13 mouse cellular contexts compared by ENCODE assay signal in the genomic region with DNA sequence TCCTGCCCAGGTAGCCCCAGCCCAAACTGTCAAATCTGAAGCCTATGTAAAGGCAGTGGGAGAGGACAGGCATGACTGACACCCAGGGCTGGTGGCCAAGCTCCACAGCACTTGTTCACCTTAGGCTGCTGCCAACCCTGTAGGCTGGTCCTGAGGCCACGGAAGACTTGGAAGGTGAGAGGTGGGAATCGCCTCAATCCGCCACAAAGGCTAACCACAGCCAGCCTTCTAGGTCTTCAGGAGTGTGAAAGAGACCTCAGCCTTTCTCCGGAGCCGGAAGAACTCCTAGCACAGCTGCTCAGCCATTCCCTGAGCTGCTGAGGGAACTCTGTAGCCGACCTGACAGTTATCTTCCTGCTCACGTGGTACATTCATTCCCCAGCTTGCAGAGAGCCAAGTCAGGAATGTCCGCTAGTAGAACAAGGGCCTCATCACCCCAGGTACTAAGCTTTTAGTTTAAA.
DNase-seq lines count a peak whose midpoint lies in the region; ATAC-seq and TF ChIP-seq lines count a peak whose summit lies in the region.
"Had no signal": no experiment of that assay in that cellular context is flagged by ENCODE, and none has a peak within 500 bp of the region (broad histone marks: within the 10 kb centered on the region; RNA-seq: fewer than 3 reads in every experiment).

No protein-coding gene starts in this region.

- no peak for TF ChIP-seq CTCF in midbrain, postnatal 0 days (IDR thresholded peaks at IDR 0.05)
- TF ChIP-seq CTCF in small intestine, adult 2 months (IDR thresholded peaks at IDR 0.05; ENCODE audit: extremely low read depth, insufficient read length, insufficient replicate concordance, low read depth, low read length), result no peak

- no peaks in the 10 kb centered on the region for H3K4me1 ChIP-seq in midbrain, embryonic 11.5 days (ENCODE audit: control insufficient read depth, insufficient read depth, low read length)
- no peaks in the 10 kb centered on the region for H3K4me1 ChIP-seq in midbrain, postnatal 0 days (ENCODE audit: insufficient read depth, low read length)
- peaks cover 3% of the 10 kb centered on the region; the same call in 1 of the 2 replicates for H3K4me1 ChIP-seq in small intestine, adult 2 months (ENCODE audit: control insufficient read depth, insufficient read depth, insufficient read length, low read length)
- H3K4me1 ChIP-seq: midbrain, embryonic 15.5 days had no signal

- no peaks in the 10 kb centered on the region for H3K36me3 ChIP-seq in midbrain, embryonic 11.5 days (ENCODE audit: control insufficient read depth, insufficient read depth, low read length)
- H3K36me3 ChIP-seq in midbrain, postnatal 0 days (ENCODE audit: insufficient read depth, low read length), result no peaks in the 10 kb centered on the region
- H3K36me3 ChIP-seq in small intestine, adult 2 months (ENCODE audit: control insufficient read depth, insufficient read depth, low read length), result no peaks in the 10 kb centered on the region
- H3K36me3 ChIP-seq: midbrain, embryonic 15.5 days had no signal

- H3K9me3 ChIP-seq in midbrain, embryonic 11.5 days (ENCODE audit: control insufficient read depth, low read length), result no peaks in the 10 kb centered on the region
- H3K9me3 ChIP-seq in midbrain, postnatal 0 days (ENCODE audit: low read length), result no peaks in the 10 kb centered on the region
- H3K9me3 ChIP-seq: midbrain, embryonic 15.5 days had no signal

- H3K9ac ChIP-seq in midbrain, embryonic 11.5 days (ENCODE audit: low read length), result no peak overlapping the region
- no peak overlapping the region for H3K9ac ChIP-seq in midbrain, postnatal 0 days (replicated peaks; ENCODE audit: low read length, poor library complexity, severe bottlenecking)
- H3K9ac ChIP-seq: midbrain, embryonic 15.5 days had no signal

- no peak overlapping the region for H3K4me2 ChIP-seq in midbrain, embryonic 11.5 days
- no peak overlapping the region for H3K4me2 ChIP-seq in midbrain, postnatal 0 days (ENCODE audit: low read depth, low read length, poor library complexity, severe bottlenecking)
- H3K4me2 ChIP-seq: midbrain, embryonic 15.5 days had no signal

- peak; percentile 78 for DNase-seq in midbrain, embryonic 11.5 days (ENCODE audit: low spot score, missing footprints)
- no peak for DNase-seq in midbrain, postnatal 0 days (ENCODE audit: low spot score)
- peak; percentile 51 for DNase-seq in MEL-GATA-1-ER (ENCODE audit: extremely low read depth, low read depth)
- DNase-seq in heart, postnatal 4 days, result peak; percentile 21
- no peak for DNase-seq in embryo, embryonic 10 days (ENCODE audit: low spot score)
- DNase-seq in left cerebral cortex, adult 18-20 months (ENCODE audit: low spot score in 2 of 2), result no peak
- DNase-seq in right cerebral cortex, postnatal 4 days, result no peak
- DNase-seq: adrenal gland, postnatal 36 days; cerebellum, postnatal 25 days; gastrocnemius, adult 2 months; lung, adult 2 months had no signal

- H3K27me3 ChIP-seq in midbrain, embryonic 11.5 days (ENCODE audit: control insufficient read depth, insufficient read depth, low read length), result no peaks in the 10 kb centered on the region
- no peaks in the 10 kb centered on the region for H3K27me3 ChIP-seq in midbrain, postnatal 0 days (ENCODE audit: insufficient read depth, low read length)
- no peaks in the 10 kb centered on the region for H3K27me3 ChIP-seq in small intestine, adult 2 months (ENCODE audit: control insufficient read depth, insufficient read depth, low read length)
- H3K27me3 ChIP-seq: midbrain, embryonic 15.5 days had no signal

- 70% methylated on average over 8 of the region's 8 CpGs for WGBS in midbrain, embryonic 11.5 days
- WGBS in midbrain, postnatal 0 days, result 65% methylated on average over 8 of the region's 8 CpGs
- WGBS in small intestine, adult 2 months, result 61% methylated on average over 8 of the region's 8 CpGs

- no peak for TF ChIP-seq POLR2A in small intestine, adult 2 months (IDR thresholded peaks at IDR 0.05; ENCODE audit: low read depth, low read length)

- no peak overlapping the region for H3K4me3 ChIP-seq in midbrain, embryonic 11.5 days (ENCODE audit: low read depth, low read length)
- H3K4me3 ChIP-seq in midbrain, postnatal 0 days (ENCODE audit: low read depth, low read length), result no peak overlapping the region
- peak overlapping the region; percentile 4; the same call in 1 of the 2 replicates for H3K4me3 ChIP-seq in small intestine, adult 2 months (ENCODE audit: low read depth, low read length)
- H3K4me3 ChIP-seq: midbrain, embryonic 15.5 days had no signal

- no peak overlapping the region for H3K27ac ChIP-seq in midbrain, embryonic 11.5 days (ENCODE audit: low read depth, low read length)
- H3K27ac ChIP-seq in midbrain, postnatal 0 days (ENCODE audit: low read depth, low read length), result no peak overlapping the region
- H3K27ac ChIP-seq in small intestine, adult 2 months (ENCODE audit: insufficient read depth, low read depth, low read length), result no peak overlapping the region
- H3K27ac ChIP-seq: gastrocnemius, adult 2 months; midbrain, embryonic 15.5 days had no signal

- no peak for ATAC-seq in midbrain, embryonic 11.5 days (ENCODE audit: low FRiP score)
- no peak for ATAC-seq in midbrain, postnatal 0 days (ENCODE audit: low FRiP score)
- ATAC-seq: midbrain, embryonic 15.5 days had no signal

Comparison
In these comparisons a context has a peak if more than half of its experiments do, and no peak if none do; other contexts are left out.
1. DNase-seq: peak in midbrain, embryonic 11.5 days (single experiment), MEL-GATA-1-ER (single experiment) and heart, postnatal 4 days (single experiment); none in midbrain, postnatal 0 days (single experiment), embryo, embryonic 10 days (single experiment), left cerebral cortex, adult 18-20 months (0 of 2) and right cerebral cortex, postnatal 4 days (single experiment).